Mouse (Mus musculus) stomach, embryonic 16.5 days (tissue): ENCODE results near the gene Sufu. TPM values are rescaled to one million over a fixed set of nuclear protein-coding genes. Genes with fewer than 3 reads are reported as not detected.
A peak's percentile ranks its signal among the peaks of the same experiment; 100 is the strongest.

Experiments used
- ATAC-seq: fragments of 200-750 bp; cut with Nextera tagmentation; 2 replicates; pipeline ENCODE4 v1.8.0; 2017; ENCODE audit warnings: moderate number of reproducible peaks, moderate TSS enrichment; ENCODE audit not compliant: insufficient read depth, low FRiP score
- H3K27ac ChIP-seq: fragments of 300-500 bp; sonication (generic); 2 replicates; pipeline ENCODE4 v1.5.1; 2014; ENCODE audit warnings: low read length
- H3K27me3 ChIP-seq: fragments of 300-500 bp; sonication (generic); 2 replicates; pipeline ENCODE4 v1.6.1; 2014; ENCODE audit warnings: low read length, control low read depth, mixed read lengths; ENCODE audit not compliant: control insufficient read depth, insufficient read depth
- H3K36me3 ChIP-seq: fragments of 300-500 bp; sonication (generic); 2 replicates; pipeline ENCODE4 v1.6.1; 2014; ENCODE audit warnings: low read length; ENCODE audit not compliant: control insufficient read depth, insufficient read depth
- H3K4me1 ChIP-seq: fragments of 300-500 bp; sonication (generic); 2 replicates; pipeline ENCODE4 v1.6.1; 2014; ENCODE audit warnings: low read length, control low read depth, mixed read lengths; ENCODE audit not compliant: control insufficient read depth, insufficient read depth
- H3K4me2 ChIP-seq: fragments of 300-500 bp; sonication (generic); 2 replicates; pipeline ENCODE4 v1.6.1; 2014; ENCODE audit warnings: low read depth, low read length, mixed read lengths
- H3K4me3 ChIP-seq: fragments of 300-500 bp; sonication (generic); replicated peaks from 2 replicates; pipeline ENCODE4 v1.5.1; 2014; ENCODE audit warnings: mild to moderate bottlenecking, low read length
- H3K9ac ChIP-seq: fragments of 300-500 bp; sonication (generic); 2 replicates; pipeline ENCODE4 v1.6.1; 2014; ENCODE audit warnings: low read length
- H3K9me3 ChIP-seq: fragments of 300-500 bp; sonication (generic); replicated peaks from 2 replicates; pipeline ENCODE4 v1.6.1; 2016; ENCODE audit warnings: low read length, control low read depth; ENCODE audit not compliant: control insufficient read depth
- WGBS: fragments of 180-500 bp; shearing (Covaris S2); extraction: QIAGEN DNeasy Blood & Tissue Kit; methylation state at CpG from one replicate; pipeline ENCODE4 v1.1.7; 2014; 5-methylcytosine and 5-hydroxymethylcytosine counted together
- polyA plus RNA-seq: library from polyadenylated mRNA; unstranded; fragments of >200 nt; fragmentation: Nextera tagmentation; extraction: Ambion mirVana; gene quantifications from 2 replicates; pipeline ENCODE4 v1.2.1, GENCODE M21; 2015

The Sufu gene
- polyA plus RNA-seq, 1 experiment from 2014 or later = 26.4 TPM

GRCm38 (mm10) chr19:46434591-46434990 is 37.9 kb downstream of the Sufu start:
- 69% methylated on average over 9 of the region's 9 CpGs for WGBS
- no peaks in the 10 kb centered on the region for H3K36me3 ChIP-seq
- ATAC-seq = no peak
- H3K27me3 ChIP-seq = no peaks in the 10 kb centered on the region
- H3K9me3 ChIP-seq = no peaks in the 10 kb centered on the region
- H3K27ac ChIP-seq = no peak overlapping the region
- no peak overlapping the region for H3K9ac ChIP-seq
- H3K4me1 ChIP-seq = peaks cover 10% of the 10 kb centered on the region; the same call in 1 of the 2 replicates
- H3K4me3 ChIP-seq = no peak overlapping the region
- no peak overlapping the region for H3K4me2 ChIP-seq

DNA sequence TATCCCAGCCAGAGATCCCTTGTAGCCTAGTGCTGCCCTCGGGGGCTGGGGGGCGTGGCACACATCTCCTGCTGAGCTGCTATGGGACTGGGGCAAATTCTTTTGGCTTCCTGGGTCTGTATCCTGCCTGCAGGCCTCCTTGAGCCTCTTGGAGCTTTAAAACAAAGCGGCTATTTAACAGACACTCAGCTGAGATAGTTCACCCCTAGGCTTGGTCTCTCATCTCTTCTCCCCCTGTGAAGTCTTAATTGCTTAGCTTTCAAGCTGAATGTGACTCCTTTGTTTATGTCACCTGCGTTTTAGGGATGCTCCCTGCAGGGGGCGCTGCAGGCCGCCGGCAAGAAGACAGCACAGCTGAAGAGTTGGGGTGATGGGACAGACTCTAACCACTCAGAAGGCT is 38.8 kb downstream of the Sufu start:
- no peak for ATAC-seq
- no peaks in the 10 kb centered on the region for H3K9me3 ChIP-seq
- 15% methylated on average over 7 of the region's 7 CpGs for WGBS
- no peak overlapping the region for H3K27ac ChIP-seq
- H3K27me3 ChIP-seq = no peaks in the 10 kb centered on the region
- no peaks in the 10 kb centered on the region for H3K36me3 ChIP-seq
- H3K9ac ChIP-seq = no peak overlapping the region
- no peak overlapping the region for H3K4me2 ChIP-seq
- H3K4me1 ChIP-seq = peaks cover 10% of the 10 kb centered on the region; the same call in 1 of the 2 replicates
- H3K4me3 ChIP-seq = no peak overlapping the region

- Histone ChIP-seq H3K27ac (peak overlapping the region; percentile 49), H3K27me3 (no peaks in the 10 kb centered on the region), H3K4me2 (no peak overlapping the region), H3K36me3 (no peaks in the 10 kb centered on the region), H3K9me3 (no peaks in the 10 kb centered on the region), H3K4me1 (peaks cover 16% of the 10 kb centered on the region), H3K4me3 (no peak overlapping the region), H3K9ac (no peak overlapping the region; the same call in 1 of the 2 replicates)
- no peak for ATAC-seq
- WGBS = 48% methylated on average over 6 of the region's 6 CpGs
Observed at GRCm38 (mm10) chr19:46443509-46443908, 46.8 kb downstream of the Sufu start.

DNA sequence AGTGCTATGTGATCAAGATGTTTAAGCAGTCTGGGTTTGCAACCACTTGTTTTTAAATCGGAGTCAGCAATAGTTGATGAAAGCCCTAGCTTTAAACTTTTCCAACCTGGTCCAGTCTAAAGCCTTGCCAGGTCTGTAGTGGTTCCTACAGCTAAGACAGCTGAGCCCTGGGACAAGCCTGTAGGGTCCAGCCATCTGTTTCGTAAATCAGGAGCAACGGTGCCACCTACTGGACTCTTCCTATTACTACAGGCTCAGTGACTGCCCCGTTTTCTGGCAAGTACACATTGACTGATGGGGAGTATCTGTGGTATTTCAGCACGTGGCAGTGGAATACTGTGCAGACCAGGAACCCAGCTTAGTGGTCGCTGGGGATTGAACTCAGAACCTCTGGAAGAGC is 47.5 kb downstream of the Sufu start:
- H3K4me1 ChIP-seq = peaks cover 16% of the 10 kb centered on the region
- no peak overlapping the region for H3K4me3 ChIP-seq
- no peaks in the 10 kb centered on the region for H3K9me3 ChIP-seq
- no peaks in the 10 kb centered on the region for H3K27me3 ChIP-seq
- no peaks in the 10 kb centered on the region for H3K36me3 ChIP-seq
- H3K4me2 ChIP-seq = no peak overlapping the region
- H3K27ac ChIP-seq = 0 out of 2 replicates have a peak overlapping the region, but pooled peaks have one; percentile 49
- peak; percentile 75 for ATAC-seq
- 9% methylated on average over 6 of the region's 6 CpGs for WGBS
- no peak overlapping the region for H3K9ac ChIP-seq

DNA sequence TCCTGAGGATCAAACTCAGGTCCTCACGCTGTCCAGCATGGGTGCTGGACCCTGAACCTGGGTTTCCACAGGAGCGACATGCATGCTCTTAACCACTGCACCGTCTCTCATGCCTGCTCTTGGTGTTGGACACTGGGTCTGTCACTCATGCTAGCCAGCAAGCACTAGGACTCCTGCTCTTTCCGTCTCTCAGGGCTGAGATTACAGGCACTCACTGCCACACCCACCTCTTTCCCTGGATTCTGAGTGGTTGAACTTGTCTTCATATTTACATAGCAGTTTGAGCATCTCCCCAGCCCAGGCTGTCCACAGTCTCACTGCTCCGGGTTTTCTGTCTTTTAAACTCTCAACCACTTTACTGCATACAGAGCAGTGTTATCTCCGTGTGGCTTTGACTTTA is 48.9 kb downstream of the Sufu start:
- H3K4me2 ChIP-seq = no peak overlapping the region
- H3K4me1 ChIP-seq = peaks cover 15% of the 10 kb centered on the region
- H3K4me3 ChIP-seq = no peak overlapping the region
- no peak overlapping the region for H3K27ac ChIP-seq
- no peaks in the 10 kb centered on the region for H3K9me3 ChIP-seq
- no peak for ATAC-seq
- no peaks in the 10 kb centered on the region for H3K27me3 ChIP-seq
- H3K36me3 ChIP-seq = no peaks in the 10 kb centered on the region
- H3K9ac ChIP-seq = no peak overlapping the region
- 46% methylated on average over 6 of the region's 6 CpGs for WGBS

- Histone ChIP-seq H3K4me2 (no peak overlapping the region), H3K4me1 (peaks cover 13% of the 10 kb centered on the region), H3K27me3 (no peaks in the 10 kb centered on the region), H3K4me3 (no peak overlapping the region), H3K36me3 (no peaks in the 10 kb centered on the region), H3K9me3 (no peaks in the 10 kb centered on the region), H3K9ac (no peak overlapping the region), H3K27ac (no peak overlapping the region)
- ATAC-seq = no peak
- WGBS = 87% methylated on average over 5 of the region's 5 CpGs
Observed at GRCm38 (mm10) chr19:46446436-46447020, 49.8 kb downstream of the Sufu start.

- Histone ChIP-seq H3K4me1 (peaks cover 16% of the 10 kb centered on the region), H3K9me3 (no peaks in the 10 kb centered on the region), H3K36me3 (no peaks in the 10 kb centered on the region), H3K4me2 (no peak overlapping the region), H3K9ac (no peak overlapping the region), H3K27me3 (no peaks in the 10 kb centered on the region), H3K4me3 (no peak overlapping the region), H3K27ac (0 out of 2 replicates have a peak overlapping the region, but pooled peaks have one; percentile 1)
- 38% methylated on average over 7 of the region's 7 CpGs for WGBS
- no peak for ATAC-seq
Observed at GRCm38 (mm10) chr19:46447110-46447509, 50.4 kb downstream of the Sufu start.

DNA sequence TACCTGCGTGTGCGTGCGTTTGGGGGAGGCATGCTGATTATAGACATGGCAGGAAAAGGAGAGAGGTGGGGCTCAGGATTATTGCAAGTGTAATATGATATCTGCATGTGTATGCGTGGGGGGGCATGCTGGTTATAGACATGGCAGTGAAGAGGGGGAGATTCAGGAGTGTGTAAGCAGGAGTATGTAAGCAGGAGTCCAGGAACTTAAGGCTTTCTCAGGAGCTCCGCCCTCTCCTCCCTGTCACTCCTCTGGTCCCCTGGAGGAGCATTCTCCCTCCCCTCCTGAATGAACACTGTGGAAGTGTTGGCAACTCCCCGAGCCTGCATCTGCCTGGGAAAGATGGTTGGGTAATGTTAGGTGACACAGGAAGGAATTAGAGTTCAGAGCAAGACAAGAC is 51.2 kb downstream of the Sufu start:
- H3K4me1 ChIP-seq = peaks cover 22% of the 10 kb centered on the region
- H3K4me3 ChIP-seq = no peak overlapping the region
- H3K4me2 ChIP-seq = no peak overlapping the region
- whole genome bisulfite sequencing = 30% methylated on average over 6 of the region's 6 CpGs
- 0 out of 2 replicates have a peak overlapping the region, but pooled peaks have one; percentile 12 for H3K9ac ChIP-seq
- ATAC-seq = no peak
- no peaks in the 10 kb centered on the region for H3K36me3 ChIP-seq
- H3K27ac ChIP-seq = 0 out of 2 replicates have a peak overlapping the region, but pooled peaks have one; percentile 12
- H3K27me3 ChIP-seq = no peaks in the 10 kb centered on the region
- no peaks in the 10 kb centered on the region for H3K9me3 ChIP-seq

DNA sequence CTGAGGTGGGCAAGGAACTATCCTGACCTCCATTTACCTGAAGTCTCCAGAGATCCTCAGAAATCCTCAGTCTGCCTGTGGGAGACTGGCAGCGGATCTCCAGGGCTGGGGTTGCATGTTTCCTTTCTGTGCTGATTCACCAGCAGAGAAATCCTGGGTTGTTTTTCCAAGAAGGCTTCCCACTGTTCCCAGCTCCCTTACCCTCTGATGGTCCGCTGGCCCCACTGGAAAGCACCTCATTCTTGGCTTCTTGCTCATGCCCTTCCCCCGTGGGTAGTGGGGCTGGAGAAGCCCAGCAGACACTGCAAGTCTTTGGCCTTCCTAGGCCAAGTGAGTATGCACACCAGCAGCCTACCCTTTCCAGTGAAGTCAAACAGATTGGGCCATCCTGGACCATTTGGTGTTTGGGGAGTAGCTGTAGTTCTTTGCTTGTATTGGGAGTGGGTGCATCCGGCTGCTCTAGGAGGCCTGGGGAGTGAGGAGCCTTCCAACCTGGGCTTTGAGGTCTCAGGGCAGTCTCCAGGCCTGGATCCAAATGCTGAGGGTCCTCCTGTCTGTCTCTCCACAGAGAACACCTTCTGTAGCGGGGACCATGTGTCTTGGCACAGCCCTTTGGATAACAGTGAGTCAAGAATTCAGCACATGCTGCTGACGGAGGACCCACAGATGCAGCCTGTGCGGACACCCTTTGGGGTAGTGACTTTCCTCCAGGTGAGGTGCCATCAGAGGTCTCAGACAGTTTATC is 52.7 kb downstream of the Sufu start:
- H3K36me3 ChIP-seq = no peaks in the 10 kb centered on the region
- H3K27ac ChIP-seq = no peak overlapping the region
- no peak for ATAC-seq
- WGBS = 84% methylated on average over 7 of the region's 7 CpGs
- no peak overlapping the region for H3K9ac ChIP-seq
- H3K4me2 ChIP-seq = no peak overlapping the region
- H3K4me3 ChIP-seq = no peak overlapping the region
- no peaks in the 10 kb centered on the region for H3K9me3 ChIP-seq
- H3K27me3 ChIP-seq = no peaks in the 10 kb centered on the region
- H3K4me1 ChIP-seq = peaks cover 37% of the 10 kb centered on the region
